Mouse (Mus musculus) brown adipose tissue, adult 24 weeks (tissue): ENCODE results near the gene Cyp2c29. TPM values are rescaled to one million over a fixed set of nuclear protein-coding genes. Genes with fewer than 3 reads are reported as not detected.
"Not testable (repeated sequence)": the region's sequence is repeated elsewhere in the genome, so short reads cannot be mapped to it uniquely, and the experiment has no call there.

Source experiments
- H3K27ac ChIP-seq: fragments of 200-500 bp; replicated peaks from 2 replicates; pipeline ENCODE4 v1.5.1; 2012; ENCODE audit warnings: low read depth, mild to moderate bottlenecking, low read length
- H3K4me1 ChIP-seq: fragments of 200-500 bp; 2 replicates; pipeline ENCODE4 v1.6.1; 2012; ENCODE audit warnings: low read length, mixed read lengths; ENCODE audit not compliant: control insufficient read depth, insufficient read depth, insufficient read length
- H3K4me3 ChIP-seq: fragments of 200-500 bp; 2 replicates; pipeline ENCODE4 v1.5.1; 2012; ENCODE audit warnings: low read depth, mild to moderate bottlenecking, low read length, moderate library complexity; ENCODE audit not compliant: insufficient read depth
- polyA plus RNA-seq: library from polyadenylated mRNA; stranded (reverse); fragments of >200 nt; gene quantifications from 2 replicates; pipeline ENCODE4 v1.2.4, GENCODE M21; 2012; ENCODE audit not compliant: missing spikeins, insufficient read depth, insufficient read length

Gene Cyp2c29
- 1.5 TPM in 1 of 2 replicates, not detected in the other for polyA plus RNA-seq

GRCm38 (mm10) chr19:39269105-39269504, at the start of gene Cyp2c29:
Gene Cyp2c29, plus strand, starts transcription at chr19:39269405.
- not testable (repeated sequence) for H3K27ac ChIP-seq, H3K4me1 ChIP-seq, H3K4me3 ChIP-seq

GRCm38 (mm10) chr19:39267036-39267435, 2.2 kb upstream of the Cyp2c29 start:
- H3K4me3 ChIP-seq, H3K4me1 ChIP-seq, H3K27ac ChIP-seq: not testable (repeated sequence)

- Histone ChIP-seq H3K27ac (no peak overlapping the region), H3K4me3 (no peak overlapping the region), H3K4me1 (no peaks in the 10 kb centered on the region)
Observed at GRCm38 (mm10) chr19:39282801-39283200, 13.6 kb downstream of the Cyp2c29 start.

GRCm38 (mm10) chr19:39285637-39286036, 16.4 kb downstream of the Cyp2c29 start:
- H3K27ac ChIP-seq: no peak overlapping the region
- no peaks in the 10 kb centered on the region for H3K4me1 ChIP-seq
- no peak overlapping the region for H3K4me3 ChIP-seq

- no peak overlapping the region for H3K4me3 ChIP-seq
- no peaks in the 10 kb centered on the region for H3K4me1 ChIP-seq
- no peak overlapping the region for H3K27ac ChIP-seq
Observed at GRCm38 (mm10) chr19:39286825-39287224, 17.6 kb downstream of the Cyp2c29 start.

- Histone ChIP-seq H3K4me1 (no peaks in the 10 kb centered on the region), H3K4me3 (no peak overlapping the region), H3K27ac (no peak overlapping the region)
Observed at GRCm38 (mm10) chr19:39288978-39289377, 19.8 kb downstream of the Cyp2c29 start.

Other genes with a start within 250 kb of the Cyp2c29 start
- gene Cyp2c65, start 208.4 kb upstream of the Cyp2c29 start, polyA plus RNA-seq: not detected in 2 replicates
- gene Cyp2c66, start 155.5 kb upstream of the Cyp2c29 start, polyA plus RNA-seq: not detected in 2 replicates
- not detected in 2 replicates for gene Cyp2c38, start 193.7 kb downstream of the Cyp2c29 start, polyA plus RNA-seq
- not detected in 2 replicates for gene Cyp2c39, start 241.5 kb downstream of the Cyp2c29 start, polyA plus RNA-seq